Mouse (Mus musculus): ENCODE results near the gene Ube2b. TPM values are rescaled to one million over a fixed set of nuclear protein-coding genes. Genes with fewer than 3 reads are reported as not detected.

Gene Ube2b
- polyA plus RNA-seq, 1 experiment from 2014 or later = 235 TPM

DNA sequence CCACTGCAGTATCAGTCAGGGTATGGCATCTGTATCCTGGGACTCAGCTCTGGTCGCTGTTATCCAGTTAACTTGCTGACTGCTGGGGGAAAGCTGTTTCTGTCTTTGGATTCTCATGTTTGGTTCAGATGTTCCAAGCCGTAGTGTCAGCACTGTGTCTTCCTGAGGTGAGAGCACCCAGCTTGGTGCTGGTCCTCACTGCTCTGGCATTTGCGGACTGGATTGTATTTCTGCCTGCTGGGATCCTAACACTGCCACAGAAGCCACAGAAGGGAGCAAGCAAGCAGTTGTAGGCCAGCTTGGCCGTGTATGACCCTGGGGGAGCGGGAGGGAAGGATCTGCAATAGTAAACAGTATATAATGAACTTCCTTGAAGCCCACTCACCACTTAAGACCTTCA lies 33.9 kb downstream of the Ube2b start:
- H3K27me3 ChIP-seq = no peaks in the 10 kb centered on the region
- H3K36me3 ChIP-seq = peaks cover 16% of the 10 kb centered on the region
- H3K4me3 ChIP-seq = no peak overlapping the region
- H3K4me1 ChIP-seq = peaks cover 7% of the 10 kb centered on the region; the same call in 1 of the 2 replicates
- no peaks in the 10 kb centered on the region for H3K9me3 ChIP-seq
- H3K27ac ChIP-seq = no peak overlapping the region
- H3K4me2 ChIP-seq (replicated peaks) = no peak overlapping the region
- ATAC-seq (ENCODE audit: insufficient number of reproducible peaks, insufficient read depth, low FRiP score, low TSS enrichment) = no peak
- WGBS = 77% methylated on average over 5 of the region's 5 CpGs
- no peak overlapping the region for H3K9ac ChIP-seq

DNA sequence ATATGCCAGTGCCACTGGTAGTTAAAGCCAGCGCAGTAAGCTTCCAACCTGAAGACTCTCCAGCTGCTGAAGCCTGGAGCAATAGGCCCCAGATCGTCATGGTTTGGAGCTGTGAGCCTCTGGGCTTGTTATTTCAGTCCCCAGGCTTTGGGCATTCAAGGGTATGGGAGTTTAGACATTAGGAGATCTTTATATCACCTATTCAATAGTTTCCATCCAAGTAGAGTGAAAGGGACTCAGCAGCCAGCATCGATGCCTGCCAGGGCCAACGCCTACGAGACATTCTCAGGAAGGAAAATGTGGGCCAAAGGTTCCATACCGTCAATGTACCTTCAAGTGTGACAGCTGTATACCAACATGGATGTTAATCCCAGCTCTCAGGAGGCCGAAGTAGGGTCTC lies 38.3 kb downstream of the Ube2b start:
- H3K36me3 ChIP-seq = no peaks in the 10 kb centered on the region
- no peak for ATAC-seq (ENCODE audit: insufficient number of reproducible peaks, insufficient read depth, low FRiP score, low TSS enrichment)
- H3K27me3 ChIP-seq = no peaks in the 10 kb centered on the region
- no peaks in the 10 kb centered on the region for H3K9me3 ChIP-seq
- H3K4me1 ChIP-seq = no peaks in the 10 kb centered on the region
- H3K4me3 ChIP-seq = no peak overlapping the region
- no peak overlapping the region for H3K4me2 ChIP-seq (replicated peaks)
- no peak overlapping the region for H3K27ac ChIP-seq
- 90% methylated on average over 7 of the region's 7 CpGs for WGBS
- no peak overlapping the region for H3K9ac ChIP-seq

DNA sequence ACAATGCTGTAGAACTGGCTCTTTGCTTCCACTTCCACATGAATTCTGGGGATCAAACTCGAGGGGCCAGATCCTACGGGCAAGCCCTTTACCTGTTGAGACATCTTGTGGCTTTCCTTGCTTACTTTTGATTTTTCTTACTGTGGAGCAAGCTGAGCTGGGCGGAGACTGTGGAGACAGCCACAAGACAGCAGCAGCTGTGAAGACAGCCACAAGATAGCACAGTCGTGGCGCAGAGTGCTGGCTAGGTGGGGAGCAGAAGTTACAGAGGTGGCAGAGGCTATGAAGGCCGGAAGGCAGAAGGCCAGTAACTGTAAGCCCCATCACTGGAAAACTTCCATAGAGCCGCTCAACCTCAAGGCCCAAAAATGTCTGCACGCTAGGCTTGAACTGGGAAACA lies 38.8 kb downstream of the Ube2b start:
- 87% methylated on average over 8 of the region's 8 CpGs for WGBS
- H3K4me2 ChIP-seq (replicated peaks) = no peak overlapping the region
- H3K36me3 ChIP-seq = no peaks in the 10 kb centered on the region
- ATAC-seq (ENCODE audit: insufficient number of reproducible peaks, insufficient read depth, low FRiP score, low TSS enrichment) = no peak
- no peak overlapping the region for H3K4me3 ChIP-seq
- no peak overlapping the region for H3K9ac ChIP-seq
- no peaks in the 10 kb centered on the region for H3K4me1 ChIP-seq
- no peaks in the 10 kb centered on the region for H3K27me3 ChIP-seq
- H3K9me3 ChIP-seq = no peaks in the 10 kb centered on the region
- H3K27ac ChIP-seq = no peak overlapping the region

DNA sequence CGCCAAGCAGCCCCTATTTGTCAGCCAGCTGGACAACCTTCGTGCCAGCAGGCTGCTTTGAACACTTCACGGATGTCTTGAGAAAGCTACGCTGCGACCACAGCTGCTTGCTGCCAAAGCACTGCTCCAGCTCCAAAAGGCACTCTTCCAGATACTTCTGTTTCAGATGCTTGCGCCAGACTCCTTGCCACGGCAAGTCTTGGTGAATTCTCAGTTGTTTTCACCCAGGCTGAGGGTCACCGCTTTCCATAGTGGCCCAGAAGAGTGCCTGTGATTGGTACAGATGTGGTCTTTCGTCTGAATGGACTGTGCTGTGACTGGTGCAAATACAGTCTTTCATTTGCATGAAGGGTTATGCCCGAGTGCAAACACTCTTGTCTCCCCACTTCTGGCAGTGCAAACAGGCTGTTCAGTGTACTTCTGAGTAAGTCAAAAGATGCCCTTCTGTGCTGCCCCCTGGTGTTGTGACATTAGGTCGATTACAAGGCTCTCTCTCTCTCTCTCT lies 39.5 kb downstream of the Ube2b start:
- WGBS = 68% methylated on average over 11 of the region's 11 CpGs
- Histone ChIP-seq H3K4me1 (no peaks in the 10 kb centered on the region), H3K36me3 (no peaks in the 10 kb centered on the region), H3K27ac (no peak overlapping the region), H3K9ac (no peak overlapping the region), H3K27me3 (no peaks in the 10 kb centered on the region), H3K4me2 (replicated peaks) (no peak overlapping the region), H3K9me3 (no peaks in the 10 kb centered on the region), H3K4me3 (no peak overlapping the region)
- no peak for ATAC-seq (ENCODE audit: insufficient number of reproducible peaks, insufficient read depth, low FRiP score, low TSS enrichment)

DNA sequence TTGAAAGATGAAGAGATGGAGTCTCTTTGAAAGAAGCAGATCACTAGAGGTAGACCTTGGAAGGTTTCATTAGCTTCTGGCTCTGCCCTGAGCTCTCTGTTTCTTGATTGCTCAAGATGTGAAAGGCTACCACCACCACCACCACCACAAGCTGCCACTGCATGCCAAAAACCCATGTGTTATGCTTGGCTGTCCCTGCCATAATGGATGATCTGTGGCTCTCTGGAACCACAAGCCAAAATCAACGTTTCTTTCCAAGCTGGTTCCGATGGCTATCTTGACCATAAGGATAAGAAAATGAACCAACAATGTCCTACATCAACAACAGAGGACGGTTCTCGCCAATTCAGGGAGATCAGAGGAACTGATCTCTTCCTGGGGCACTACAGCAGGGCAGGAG lies 40.5 kb downstream of the Ube2b start:
- Histone ChIP-seq H3K27me3 (no peaks in the 10 kb centered on the region), H3K9ac (no peak overlapping the region), H3K9me3 (no peaks in the 10 kb centered on the region), H3K4me3 (no peak overlapping the region), H3K27ac (no peak overlapping the region), H3K4me2 (replicated peaks) (no peak overlapping the region), H3K4me1 (no peaks in the 10 kb centered on the region), H3K36me3 (no peaks in the 10 kb centered on the region)
- WGBS = 93% methylated on average over 4 of the region's 4 CpGs
- ATAC-seq (ENCODE audit: insufficient number of reproducible peaks, insufficient read depth, low FRiP score, low TSS enrichment) = no peak

DNA sequence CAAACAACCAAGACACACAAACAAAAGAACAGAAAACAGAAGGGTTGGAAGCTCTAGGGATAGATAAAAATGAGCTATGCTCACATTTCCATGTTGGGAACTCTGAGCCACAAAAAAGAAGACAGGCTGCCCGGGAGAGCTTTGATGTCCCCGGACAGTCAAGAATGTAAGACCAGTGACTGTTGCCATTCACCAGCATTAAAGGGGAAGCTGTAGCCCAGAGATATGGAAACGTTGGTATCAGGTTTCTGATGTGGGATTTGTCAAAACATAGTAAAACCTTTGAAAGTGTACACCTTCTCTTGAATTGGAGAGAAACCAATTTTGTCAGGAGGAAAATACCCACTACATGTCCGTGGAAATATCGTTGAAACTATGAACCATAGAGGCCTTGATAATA lies 41.1 kb downstream of the Ube2b start:
- no peaks in the 10 kb centered on the region for H3K27me3 ChIP-seq
- 0 out of 2 replicates have a peak, but pooled peaks cover 3% of the 10 kb centered on the region for H3K9me3 ChIP-seq
- no peaks in the 10 kb centered on the region for H3K4me1 ChIP-seq
- H3K4me2 ChIP-seq (replicated peaks) = no peak overlapping the region
- no peaks in the 10 kb centered on the region for H3K36me3 ChIP-seq
- no peak overlapping the region for H3K9ac ChIP-seq
- H3K27ac ChIP-seq = no peak overlapping the region
- no peak overlapping the region for H3K4me3 ChIP-seq
- WGBS = 78% methylated on average over 5 of the region's 5 CpGs
- ATAC-seq (ENCODE audit: insufficient number of reproducible peaks, insufficient read depth, low FRiP score, low TSS enrichment) = no peak

DNA sequence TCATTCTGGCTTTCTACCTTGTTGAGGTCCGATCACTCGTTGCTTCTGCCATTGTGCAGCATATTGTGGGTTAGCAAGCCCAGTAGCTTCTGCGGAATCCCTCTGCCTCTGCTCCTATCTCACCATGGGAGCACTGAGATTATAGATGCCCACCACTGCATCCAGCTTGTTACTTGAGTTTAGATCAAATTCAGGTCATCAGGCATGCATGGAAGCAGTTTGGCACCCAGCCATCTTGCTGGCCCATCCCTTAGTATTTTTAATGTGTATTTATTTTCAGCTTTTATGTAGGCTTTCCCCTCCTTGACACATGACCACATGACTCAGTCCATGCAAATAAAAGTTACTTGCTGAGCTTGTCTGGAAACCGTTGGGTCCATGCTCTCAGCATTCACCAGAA lies 42.8 kb downstream of the Ube2b start:
- Histone ChIP-seq H3K4me1 (no peaks in the 10 kb centered on the region), H3K27me3 (no peaks in the 10 kb centered on the region), H3K36me3 (no peaks in the 10 kb centered on the region), H3K27ac (no peak overlapping the region), H3K4me2 (replicated peaks) (no peak overlapping the region), H3K9ac (no peak overlapping the region), H3K4me3 (no peak overlapping the region), H3K9me3 (0 out of 2 replicates have a peak, but pooled peaks cover 3% of the 10 kb centered on the region)
- no peak for ATAC-seq (ENCODE audit: insufficient number of reproducible peaks, insufficient read depth, low FRiP score, low TSS enrichment)
- 95% methylated on average over 4 of the region's 4 CpGs for WGBS

DNA sequence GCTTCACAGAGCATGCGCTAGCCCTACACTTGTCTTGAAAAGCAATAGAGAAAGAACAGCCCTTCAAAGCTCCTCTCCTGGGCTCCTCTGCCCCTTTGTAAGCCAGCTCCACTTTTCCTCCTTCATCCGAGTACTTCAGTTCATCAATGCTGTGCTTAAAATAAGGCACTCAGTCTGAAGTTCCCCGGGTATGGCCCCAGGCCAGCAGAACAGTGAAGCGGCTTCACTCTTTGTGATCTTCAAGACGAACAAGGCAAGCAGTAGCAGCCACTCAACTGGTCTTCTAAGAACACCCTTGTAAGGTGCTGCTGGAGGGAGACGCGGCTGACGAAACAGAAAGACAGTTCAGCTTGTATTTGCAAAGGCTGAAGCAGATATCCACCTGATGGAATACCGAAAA lies 44.5 kb downstream of the Ube2b start:
- 77% methylated on average over 9 of the region's 9 CpGs for WGBS
- Histone ChIP-seq H3K9me3 (0 out of 2 replicates have a peak, but pooled peaks cover 3% of the 10 kb centered on the region), H3K27ac (no peak overlapping the region), H3K27me3 (no peaks in the 10 kb centered on the region), H3K36me3 (no peaks in the 10 kb centered on the region), H3K4me1 (no peaks in the 10 kb centered on the region), H3K4me2 (replicated peaks) (no peak overlapping the region), H3K4me3 (no peak overlapping the region), H3K9ac (no peak overlapping the region)
- ATAC-seq (ENCODE audit: insufficient number of reproducible peaks, insufficient read depth, low FRiP score, low TSS enrichment) = no peak

DNA sequence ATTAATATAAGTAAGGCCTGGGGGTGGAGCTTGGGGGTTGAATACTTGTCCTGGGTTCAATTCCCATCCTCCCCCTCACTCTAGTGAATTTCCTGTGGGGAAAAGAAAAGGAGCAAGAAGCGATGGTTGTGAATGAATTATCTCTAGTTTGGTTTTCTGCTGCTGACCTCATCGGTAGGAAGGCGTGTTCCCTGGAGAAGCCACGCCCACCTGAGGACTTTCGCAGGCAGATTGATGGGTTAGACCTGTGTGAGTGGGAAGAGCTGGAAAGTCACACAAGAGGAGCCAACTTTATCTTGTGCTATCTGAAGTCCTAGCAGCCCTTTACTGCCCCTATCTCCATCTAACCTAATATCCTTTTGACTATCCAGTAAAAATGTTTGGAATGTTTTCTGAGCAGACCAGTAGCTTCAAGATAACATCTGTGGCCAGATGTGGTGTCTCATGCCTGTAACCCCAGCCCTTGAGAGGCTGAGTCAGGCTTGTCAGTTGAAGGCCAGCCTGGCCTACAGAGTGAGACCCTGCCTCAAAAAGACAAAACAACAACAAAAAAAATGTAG lies 48.6 kb downstream of the Ube2b start:
- no peak for ATAC-seq (ENCODE audit: insufficient number of reproducible peaks, insufficient read depth, low FRiP score, low TSS enrichment)
- no peaks in the 10 kb centered on the region for H3K27me3 ChIP-seq
- H3K9ac ChIP-seq = no peak overlapping the region
- no peak overlapping the region for H3K4me3 ChIP-seq
- H3K4me1 ChIP-seq = no peaks in the 10 kb centered on the region
- H3K9me3 ChIP-seq = peaks cover 3% of the 10 kb centered on the region; the same call in 1 of the 2 replicates
- H3K36me3 ChIP-seq = no peaks in the 10 kb centered on the region
- WGBS = 56% methylated on average over 5 of the region's 5 CpGs
- H3K4me2 ChIP-seq (replicated peaks) = no peak overlapping the region
- H3K27ac ChIP-seq = no peak overlapping the region

DNA sequence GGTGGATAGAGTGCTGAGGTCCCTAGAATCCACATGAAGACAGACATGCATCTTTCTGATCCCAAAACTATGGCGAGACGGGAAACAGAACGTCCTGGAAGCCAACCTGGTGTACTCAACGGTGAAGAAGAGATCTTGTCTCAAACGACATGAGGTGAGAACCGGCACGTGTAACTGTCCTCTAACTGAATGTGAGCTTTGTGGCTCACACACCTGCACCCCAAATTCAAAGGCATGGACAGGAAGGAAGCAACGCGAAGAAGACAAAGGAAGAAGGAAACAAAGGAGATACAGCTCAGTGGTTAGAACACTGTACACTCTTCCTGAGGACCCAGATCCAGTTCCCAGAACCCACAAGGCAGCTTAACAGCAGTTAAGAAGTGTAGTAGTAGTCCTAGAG lies 50.6 kb downstream of the Ube2b start:
- no peak for ATAC-seq (ENCODE audit: insufficient number of reproducible peaks, insufficient read depth, low FRiP score, low TSS enrichment)
- Histone ChIP-seq H3K27ac (no peak overlapping the region), H3K4me2 (replicated peaks) (no peak overlapping the region), H3K27me3 (no peaks in the 10 kb centered on the region), H3K9ac (no peak overlapping the region), H3K36me3 (no peaks in the 10 kb centered on the region), H3K9me3 (peaks cover 3% of the 10 kb centered on the region; the same call in 1 of the 2 replicates), H3K4me1 (peaks cover 7% of the 10 kb centered on the region), H3K4me3 (no peak overlapping the region)
- WGBS = 91% methylated on average over 9 of the region's 9 CpGs

DNA sequence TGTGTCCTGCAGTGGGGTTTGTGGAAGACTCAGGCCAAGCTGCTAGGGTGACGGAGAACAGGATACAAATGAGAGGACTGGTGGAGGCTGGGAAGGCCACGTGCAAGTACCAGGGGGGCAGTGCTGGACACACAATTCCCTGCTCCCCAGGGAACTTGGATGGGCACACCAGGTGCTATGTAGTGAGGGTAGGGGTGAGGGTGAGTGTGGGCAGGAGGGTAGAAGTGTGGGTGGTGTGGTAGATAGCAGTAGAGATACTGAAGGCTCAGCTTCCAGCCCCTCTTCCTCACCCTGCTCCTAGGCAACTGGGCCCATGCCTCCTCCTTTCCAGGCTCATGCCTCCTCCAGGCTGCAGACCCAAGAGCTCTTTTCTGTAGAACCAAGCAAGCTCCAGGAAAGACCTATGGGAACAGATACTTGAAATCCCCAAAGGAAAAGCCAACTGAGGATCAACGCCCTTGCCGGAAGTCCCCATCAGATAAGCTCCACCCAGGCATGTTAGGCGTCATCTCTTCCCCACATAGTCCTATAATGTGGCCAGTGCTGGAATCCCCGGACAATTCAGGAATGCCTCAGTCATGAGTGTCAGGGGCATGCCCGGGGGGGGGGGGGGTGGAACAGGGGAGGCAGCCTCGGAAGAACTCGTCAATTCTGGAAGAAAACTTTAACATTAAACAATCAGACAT lies 51.3 kb downstream of the Ube2b start:
- Histone ChIP-seq H3K27me3 (no peaks in the 10 kb centered on the region), H3K27ac (no peak overlapping the region), H3K4me1 (peaks cover 7% of the 10 kb centered on the region), H3K4me3 (no peak overlapping the region), H3K9me3 (no peaks in the 10 kb centered on the region; the same call in 1 of the 2 replicates), H3K9ac (no peak overlapping the region), H3K36me3 (no peaks in the 10 kb centered on the region), H3K4me2 (replicated peaks) (no peak overlapping the region)
- 79% methylated on average over 9 of the region's 9 CpGs for WGBS
- no peak for ATAC-seq (ENCODE audit: insufficient number of reproducible peaks, insufficient read depth, low FRiP score, low TSS enrichment)

DNA sequence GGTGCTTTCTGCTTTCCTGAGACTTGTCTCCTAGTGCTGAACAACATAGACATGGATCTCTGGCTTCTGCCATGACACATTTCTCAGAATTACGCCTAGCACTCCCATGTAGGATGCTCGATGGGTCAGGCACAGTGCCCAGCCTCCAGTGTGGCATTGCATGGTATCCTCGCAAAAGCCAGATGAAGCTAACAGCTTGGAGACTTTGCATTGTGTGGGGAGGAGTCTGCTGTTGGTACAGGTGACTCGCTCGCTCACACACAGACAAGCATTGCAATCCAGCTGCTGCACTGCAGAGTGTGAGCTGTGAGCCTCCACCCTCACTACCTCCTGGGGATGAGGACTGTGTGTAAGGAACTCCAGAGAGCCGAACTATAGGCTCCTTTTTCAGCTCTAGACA lies 54.4 kb downstream of the Ube2b start:
- no peaks in the 10 kb centered on the region for H3K27me3 ChIP-seq
- H3K4me2 ChIP-seq (replicated peaks) = no peak overlapping the region
- H3K4me3 ChIP-seq = no peak overlapping the region
- H3K36me3 ChIP-seq = no peaks in the 10 kb centered on the region
- no peak overlapping the region for H3K27ac ChIP-seq
- H3K4me1 ChIP-seq = peaks cover 22% of the 10 kb centered on the region
- 76% methylated on average over 6 of the region's 6 CpGs for WGBS
- no peak overlapping the region for H3K9ac ChIP-seq
- ATAC-seq (ENCODE audit: insufficient number of reproducible peaks, insufficient read depth, low FRiP score, low TSS enrichment) = no peak
- no peaks in the 10 kb centered on the region; the same call in 1 of the 2 replicates for H3K9me3 ChIP-seq

Data from embryonic facial prominence, embryonic 12.5 days (tissue).